8 mouse cellular contexts compared by ENCODE assay signal in genomic region chr10:75975216-75975615, GRCm38 (mm10). TPM values are rescaled to one million over a fixed set of nuclear protein-coding genes. Genes with fewer than 3 reads are reported as not detected.
A peak's percentile ranks its signal among the peaks of the same experiment; 100 is the strongest.
DNase-seq lines count a peak whose midpoint lies in the region; ATAC-seq and TF ChIP-seq lines count a peak whose summit lies in the region.

No protein-coding gene starts in this region.

- WGBS in forebrain, embryonic 14.5 days, result 82% methylated on average over 5 of the region's 5 CpGs
- WGBS in forebrain, embryonic 13.5 days, result 78% methylated on average over 5 of the region's 5 CpGs
- 64% methylated on average over 5 of the region's 5 CpGs for WGBS in thymus, adult 2 months
- 75% methylated on average over 5 of the region's 5 CpGs for WGBS in hindbrain, embryonic 10.5 days
- WGBS in midbrain, embryonic 15.5 days, result 78% methylated on average over 5 of the region's 5 CpGs

- no peak overlapping the region for H3K4me2 ChIP-seq in forebrain, embryonic 14.5 days (ENCODE audit: low read length)
- H3K4me2 ChIP-seq in forebrain, embryonic 13.5 days, result no peak overlapping the region
- H3K4me2 ChIP-seq in midbrain, embryonic 15.5 days, result no peak overlapping the region

- no peak overlapping the region for H3K9ac ChIP-seq in forebrain, embryonic 14.5 days (ENCODE audit: low read length)
- H3K9ac ChIP-seq in forebrain, embryonic 13.5 days, result no peak overlapping the region
- H3K9ac ChIP-seq in midbrain, embryonic 15.5 days, result no peak overlapping the region

- H3K4me1 ChIP-seq in forebrain, embryonic 14.5 days (ENCODE audit: control insufficient read depth, insufficient read depth, low read length), result no peaks in the 10 kb centered on the region
- H3K4me1 ChIP-seq in forebrain, embryonic 13.5 days, result peaks cover 6% of the 10 kb centered on the region; the same call in 1 of the 2 replicates
- H3K4me1 ChIP-seq in thymus, adult 2 months (replicated peaks; ENCODE audit: control insufficient read depth, insufficient read depth, low read length), result peaks cover 8% of the 10 kb centered on the region
- peaks cover 7% of the 10 kb centered on the region; the same call in 1 of the 2 replicates for H3K4me1 ChIP-seq in hindbrain, embryonic 10.5 days (replicated peaks)
- no peaks in the 10 kb centered on the region for H3K4me1 ChIP-seq in midbrain, embryonic 15.5 days

- no peak for TF ChIP-seq POLR2A in thymus, adult 2 months (IDR thresholded peaks at IDR 0.05; ENCODE audit: control insufficient read depth, extremely low read depth, insufficient read depth, low read length, poor library complexity)

- no peak for ATAC-seq in forebrain, embryonic 14.5 days
- ATAC-seq in forebrain, embryonic 13.5 days, result no peak
- ATAC-seq in inflammation-experienced regulatory T-cells, adult 6 months, result peak; percentile 81
- no peak for ATAC-seq in midbrain, embryonic 15.5 days (replicated peaks)

- no peak overlapping the region for H3K27ac ChIP-seq in forebrain, embryonic 14.5 days (ENCODE audit: low read depth, low read length)
- H3K27ac ChIP-seq in forebrain, embryonic 13.5 days, result no peak overlapping the region
- H3K27ac ChIP-seq in thymus, adult 2 months (ENCODE audit: control insufficient read depth, insufficient read depth, low read length), result no peak overlapping the region
- no peak overlapping the region for H3K27ac ChIP-seq in hindbrain, embryonic 10.5 days
- no peak overlapping the region for H3K27ac ChIP-seq in midbrain, embryonic 15.5 days

- no peak for TF ChIP-seq CTCF in thymus, adult 2 months (IDR thresholded peaks at IDR 0.05; ENCODE audit: borderline replicate concordance, control insufficient read depth, extremely low read depth, insufficient read depth, low read length, poor library complexity)

- no peaks in the 10 kb centered on the region for H3K36me3 ChIP-seq in forebrain, embryonic 14.5 days (ENCODE audit: control insufficient read depth, insufficient read depth, low read length)
- no peaks in the 10 kb centered on the region for H3K36me3 ChIP-seq in forebrain, embryonic 13.5 days (ENCODE audit: poor library complexity, severe bottlenecking)
- H3K36me3 ChIP-seq in thymus, adult 2 months (ENCODE audit: control insufficient read depth, insufficient read depth, low read length), result no peaks in the 10 kb centered on the region
- no peaks in the 10 kb centered on the region for H3K36me3 ChIP-seq in hindbrain, embryonic 10.5 days
- no peaks in the 10 kb centered on the region for H3K36me3 ChIP-seq in midbrain, embryonic 15.5 days (replicated peaks)

- H3K27me3 ChIP-seq in forebrain, embryonic 14.5 days (replicated peaks; ENCODE audit: control insufficient read depth, insufficient read depth, low read length), result no peaks in the 10 kb centered on the region
- H3K27me3 ChIP-seq in forebrain, embryonic 13.5 days, result no peaks in the 10 kb centered on the region
- no peaks in the 10 kb centered on the region; the same call in 1 of the 2 replicates for H3K27me3 ChIP-seq in thymus, adult 2 months (ENCODE audit: control insufficient read depth, insufficient read depth, low read length)
- no peaks in the 10 kb centered on the region for H3K27me3 ChIP-seq in hindbrain, embryonic 10.5 days (ENCODE audit: insufficient read depth, poor library complexity, severe bottlenecking)
- H3K27me3 ChIP-seq in midbrain, embryonic 15.5 days (replicated peaks), result no peaks in the 10 kb centered on the region

- no peak overlapping the region for H3K4me3 ChIP-seq in forebrain, embryonic 14.5 days (ENCODE audit: low read depth, low read length)
- no peak overlapping the region for H3K4me3 ChIP-seq in forebrain, embryonic 13.5 days
- H3K4me3 ChIP-seq in thymus, adult 2 months (ENCODE audit: control insufficient read depth, insufficient read depth, low read length), result no peak overlapping the region
- H3K4me3 ChIP-seq in hindbrain, embryonic 10.5 days, result no peak overlapping the region
- H3K4me3 ChIP-seq in midbrain, embryonic 15.5 days, result no peak overlapping the region

- no peaks in the 10 kb centered on the region for H3K9me3 ChIP-seq in forebrain, embryonic 14.5 days (replicated peaks; ENCODE audit: control insufficient read depth, low read length)
- no peaks in the 10 kb centered on the region for H3K9me3 ChIP-seq in forebrain, embryonic 13.5 days (replicated peaks)
- no peaks in the 10 kb centered on the region for H3K9me3 ChIP-seq in hindbrain, embryonic 10.5 days
- H3K9me3 ChIP-seq in midbrain, embryonic 15.5 days, result no peaks in the 10 kb centered on the region

- DNase-seq in forebrain, embryonic 14.5 days (ENCODE audit: low spot score), result peak; percentile 28
- peak; percentile 42 for DNase-seq in thymus, adult 2 months
- DNase-seq in thymus, adult 18-20 months, result no peak
- DNase-seq in frontal cortex, postnatal 25 days (ENCODE audit: low spot score in 2 of 2), result no peak
- DNase-seq in hindbrain, embryonic 10.5 days (ENCODE audit: low spot score), result no peak

RNA-seq across cellular contexts. Expression of gene Gm5134, which starts 20.9 kb away (rescaled TPM):
- polyA plus RNA-seq in forebrain, embryonic 14.5 days (2014; fragmentation: Nextera tagmentation; extraction: Ambion mirVana), result not detected in 2 replicates
- 0.09 TPM in 1 of 2 replicates, not detected in the other for polyA plus RNA-seq in forebrain, embryonic 13.5 days (2015; fragmentation: Nextera tagmentation; extraction: Ambion mirVana)
- 4.0 and 4.3 TPM in 2 replicates for polyA plus RNA-seq in thymus, adult 2 months (2012; rRNA removed)
- polyA plus RNA-seq in inflammation-experienced regulatory T-cells, adult 6 months (2017; shearing (Covaris generic)), result 1 to 10 TPM in 1 of 3 experiments, under 1 TPM in 2; 0.30 to 1.7 (median 0.58) TPM
- polyA plus RNA-seq in hindbrain, embryonic 10.5 days (2016; fragmentation: Nextera tagmentation; extraction: Ambion mirVana), result not detected in 2 replicates
- polyA plus RNA-seq in midbrain, embryonic 15.5 days (2015; fragmentation: Nextera tagmentation; extraction: Ambion mirVana), result not detected in 2 replicates

RNA-seq across cellular contexts. Expression of gene Vpreb3, which starts 32.4 kb away (rescaled TPM):
- 0.63 TPM in 1 of 2 replicates, not detected in the other for polyA plus RNA-seq in forebrain, embryonic 14.5 days (2014; fragmentation: Nextera tagmentation; extraction: Ambion mirVana)
- not detected in 2 replicates for polyA plus RNA-seq in forebrain, embryonic 13.5 days (2015; fragmentation: Nextera tagmentation; extraction: Ambion mirVana)
- 3.1 and 4.8 TPM in 2 replicates for polyA plus RNA-seq in thymus, adult 2 months (2012; rRNA removed)
- under 1 TPM in 1 of 3 experiments, not detected in 2; 0.99 TPM for polyA plus RNA-seq in inflammation-experienced regulatory T-cells, adult 6 months (2017; shearing (Covaris generic))
- polyA plus RNA-seq in hindbrain, embryonic 10.5 days (2016; fragmentation: Nextera tagmentation; extraction: Ambion mirVana), result 0.37 and 0.61 TPM in 2 replicates
- 0.77 TPM in 1 of 2 replicates, not detected in the other for polyA plus RNA-seq in midbrain, embryonic 15.5 days (2015; fragmentation: Nextera tagmentation; extraction: Ambion mirVana)

RNA-seq across cellular contexts. Expression of gene Gm867, which starts 34.7 kb away (rescaled TPM):
- not detected in 2 replicates for polyA plus RNA-seq in forebrain, embryonic 14.5 days (2014; fragmentation: Nextera tagmentation; extraction: Ambion mirVana)
- polyA plus RNA-seq in forebrain, embryonic 13.5 days (2015; fragmentation: Nextera tagmentation; extraction: Ambion mirVana), result 0.26 TPM in 1 of 2 replicates, not detected in the other
- polyA plus RNA-seq in thymus, adult 2 months (2012; rRNA removed), result 0.42 TPM in 1 of 2 replicates, not detected in the other
- not detected for polyA plus RNA-seq in inflammation-experienced regulatory T-cells, adult 6 months (2017; shearing (Covaris generic))
- 0.85 and 1.6 TPM in 2 replicates for polyA plus RNA-seq in hindbrain, embryonic 10.5 days (2016; fragmentation: Nextera tagmentation; extraction: Ambion mirVana)
- 1.1 and 1.3 TPM in 2 replicates for polyA plus RNA-seq in midbrain, embryonic 15.5 days (2015; fragmentation: Nextera tagmentation; extraction: Ambion mirVana)

RNA-seq across cellular contexts. Expression of gene Mmp11, which starts 38.9 kb away (rescaled TPM):
- 19.4 and 25.1 TPM in 2 replicates for polyA plus RNA-seq in forebrain, embryonic 14.5 days (2014; fragmentation: Nextera tagmentation; extraction: Ambion mirVana)
- 20.8 and 25.9 TPM in 2 replicates for polyA plus RNA-seq in forebrain, embryonic 13.5 days (2015; fragmentation: Nextera tagmentation; extraction: Ambion mirVana)
- polyA plus RNA-seq in thymus, adult 2 months (2012; rRNA removed), result 7.5 and 9.3 TPM in 2 replicates
- polyA plus RNA-seq in inflammation-experienced regulatory T-cells, adult 6 months (2017; shearing (Covaris generic)), result 1 to 10 TPM in 2 of 3 experiments, under 1 TPM in 1; 0.91 to 7.7 (median 4.4) TPM
- 31.0 and 41.3 TPM in 2 replicates for polyA plus RNA-seq in hindbrain, embryonic 10.5 days (2016; fragmentation: Nextera tagmentation; extraction: Ambion mirVana)
- polyA plus RNA-seq in midbrain, embryonic 15.5 days (2015; fragmentation: Nextera tagmentation; extraction: Ambion mirVana), result 18.2 and 21.6 TPM in 2 replicates

RNA-seq across cellular contexts. Expression of gene Chchd10, which starts 42.3 kb away (rescaled TPM):
- polyA plus RNA-seq in forebrain, embryonic 14.5 days (2014; fragmentation: Nextera tagmentation; extraction: Ambion mirVana), result 32.7 TPM in 2 replicates
- 10.3 and 13.3 TPM in 2 replicates for polyA plus RNA-seq in forebrain, embryonic 13.5 days (2015; fragmentation: Nextera tagmentation; extraction: Ambion mirVana)
- polyA plus RNA-seq in thymus, adult 2 months (2012; rRNA removed), result 172 and 198 TPM in 2 replicates
- polyA plus RNA-seq in inflammation-experienced regulatory T-cells, adult 6 months (2017; shearing (Covaris generic)), result 10 to 100 TPM in 2 of 3 experiments, 1 to 10 TPM in 1; 5.3 to 15.4 (median 11.3) TPM
- polyA plus RNA-seq in hindbrain, embryonic 10.5 days (2016; fragmentation: Nextera tagmentation; extraction: Ambion mirVana), result 9.3 and 13.1 TPM in 2 replicates
- polyA plus RNA-seq in midbrain, embryonic 15.5 days (2015; fragmentation: Nextera tagmentation; extraction: Ambion mirVana), result 82.8 and 88.3 TPM in 2 replicates

Comparison
In these comparisons a context has a peak if more than half of its experiments do, and no peak if none do; other contexts are left out.
1. DNase-seq: peak in forebrain, embryonic 14.5 days (single experiment) and thymus, adult 2 months (single experiment); none in thymus, adult 18-20 months (0 of 2), frontal cortex, postnatal 25 days (0 of 2) and hindbrain, embryonic 10.5 days (single experiment).